Mouse (Mus musculus): Measurements from ENCODE around the gene Gm17364. TPM values are rescaled to one million over a fixed set of nuclear protein-coding genes. Genes with fewer than 3 reads are reported as not detected.

The Gm17364 gene
- total RNA-seq, 1 experiment from 2014 or later: not detected

DNA sequence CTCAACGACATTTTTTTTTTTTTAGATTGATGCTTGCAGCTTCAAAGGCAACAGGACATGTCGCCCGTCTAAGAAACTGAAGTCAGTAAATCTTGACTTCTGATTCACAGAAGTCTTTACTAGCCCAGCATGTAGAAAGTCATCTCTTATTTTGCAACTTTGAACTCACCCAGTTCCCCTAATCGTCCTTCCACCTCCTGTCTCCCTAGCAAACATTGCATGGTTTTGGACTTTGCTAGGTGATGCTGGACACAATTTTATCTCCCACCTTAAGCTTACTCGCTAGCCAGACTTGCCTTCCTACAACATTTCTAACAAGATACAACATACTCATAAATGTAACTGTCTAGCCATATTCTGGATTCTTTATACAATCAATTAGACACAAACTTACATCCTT is 45.7 kb downstream of the Gm17364 start:
- no peak for ATAC-seq (ENCODE audit: extremely low read depth, insufficient number of reproducible peaks, low FRiP score, poor library complexity, severe bottlenecking)

DNA sequence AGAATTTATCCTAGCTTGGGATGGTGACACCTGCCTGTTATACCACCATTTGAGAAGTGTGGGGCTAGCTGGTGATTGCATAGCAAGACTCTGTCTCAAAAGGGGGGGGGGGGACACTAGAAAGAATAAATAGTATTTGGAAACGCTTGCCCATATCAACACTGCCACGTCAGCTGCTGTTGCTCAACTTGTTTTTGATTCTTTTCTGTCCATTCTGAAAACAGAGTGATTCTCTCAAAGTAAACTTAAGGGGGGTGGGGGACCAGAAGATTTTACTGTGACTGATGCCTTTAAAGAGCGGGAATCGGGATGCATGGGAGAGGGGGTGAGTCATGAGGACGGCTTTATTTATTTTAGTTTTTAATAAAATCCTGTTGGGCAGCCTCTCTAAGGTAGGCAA is 47.3 kb downstream of the Gm17364 start:
- no peak for ATAC-seq (ENCODE audit: extremely low read depth, insufficient number of reproducible peaks, low FRiP score, poor library complexity, severe bottlenecking)

Other genes with a start within 250 kb of the Gm17364 start
- gene Mak, start 194.3 kb downstream of the Gm17364 start, total RNA-seq (2017): 0.25 TPM in 1 of 2 replicates, not detected in the other
- 0.37 TPM in 1 of 2 replicates, not detected in the other for gene Gcm2, start 162.9 kb downstream of the Gm17364 start, total RNA-seq (2017)
- gene Sycp2l, start 159.7 kb downstream of the Gm17364 start, total RNA-seq (2017): not detected in 2 replicates
- not detected in 2 replicates for gene Elovl2, start 53.6 kb downstream of the Gm17364 start, total RNA-seq (2017)
- gene Smim13, start 24.1 kb downstream of the Gm17364 start, total RNA-seq (2017): 5.4 and 6.3 TPM in 2 replicates
- 234 and 288 TPM in 2 replicates for gene Nedd9, start 213.4 kb upstream of the Gm17364 start, total RNA-seq (2017)